Mouse (Mus musculus) ovary, postnatal 10 days (tissue): Measurements from ENCODE around the gene Atg2a.
A peak's percentile ranks its signal among the peaks of the same experiment; 100 is the strongest.
"Not testable (repeated sequence)": the region's sequence is repeated elsewhere in the genome, so short reads cannot be mapped to it uniquely, and the experiment has no call there.

ENCODE experiments used
- DNase-seq: peaks from one replicate; pipeline ENCODE4 v3.0.0; 2022; ENCODE audit warnings: low spot score

The Atg2a gene

DNA sequence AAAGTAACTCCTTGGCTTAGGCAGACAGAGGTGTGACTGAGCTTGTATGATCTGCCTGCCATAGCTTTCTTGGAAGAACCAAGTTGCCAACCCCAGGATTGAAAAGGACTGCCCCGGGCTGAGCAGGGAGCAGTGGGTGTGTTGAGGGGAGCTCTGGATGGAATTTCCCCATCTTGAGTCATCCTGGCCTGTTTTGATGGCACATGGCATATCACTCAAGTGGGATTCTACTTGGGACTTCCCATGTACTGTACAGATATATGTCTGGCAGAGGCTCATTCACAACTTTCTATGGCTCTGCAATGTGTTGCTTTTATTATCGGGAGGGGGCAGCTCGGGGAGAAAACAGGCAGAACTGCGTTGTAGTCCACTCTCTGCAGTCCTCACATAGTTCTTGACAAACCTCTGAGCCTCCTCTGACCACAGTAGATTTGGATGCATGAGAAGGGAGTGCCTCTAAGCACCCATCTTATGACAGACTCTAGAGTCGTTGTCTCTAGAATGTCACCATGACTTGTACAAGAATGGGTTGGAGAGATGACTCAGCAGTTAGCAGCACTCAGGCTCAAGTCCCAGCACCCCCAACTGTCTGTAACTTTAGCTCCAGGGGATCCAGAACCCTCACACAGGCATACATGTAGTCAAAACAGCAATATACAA, 55.2 kb downstream of the Atg2a start:
- DNase-seq = no peak

DNA sequence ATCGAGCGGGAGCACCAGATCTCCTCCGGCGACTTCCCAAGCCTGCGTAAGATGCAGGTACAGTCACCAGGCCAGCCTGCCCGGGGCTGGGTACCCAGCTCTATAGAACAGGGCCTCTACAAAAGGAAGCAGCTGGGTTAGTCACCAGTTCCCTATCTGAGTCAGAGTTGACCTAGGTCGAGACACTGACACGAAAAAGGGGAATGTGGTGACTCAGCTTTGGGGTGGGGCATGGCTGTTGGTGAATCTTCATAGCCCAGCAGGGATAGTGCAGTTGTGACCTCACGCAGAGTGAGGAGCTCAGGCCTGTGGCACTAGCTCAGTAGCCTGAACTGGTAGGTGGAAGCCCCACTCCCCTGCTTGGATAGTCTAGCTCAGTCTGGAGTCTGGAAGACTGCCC, 56.2 kb downstream of the Atg2a start:
- DNase-seq = no peak

DNA sequence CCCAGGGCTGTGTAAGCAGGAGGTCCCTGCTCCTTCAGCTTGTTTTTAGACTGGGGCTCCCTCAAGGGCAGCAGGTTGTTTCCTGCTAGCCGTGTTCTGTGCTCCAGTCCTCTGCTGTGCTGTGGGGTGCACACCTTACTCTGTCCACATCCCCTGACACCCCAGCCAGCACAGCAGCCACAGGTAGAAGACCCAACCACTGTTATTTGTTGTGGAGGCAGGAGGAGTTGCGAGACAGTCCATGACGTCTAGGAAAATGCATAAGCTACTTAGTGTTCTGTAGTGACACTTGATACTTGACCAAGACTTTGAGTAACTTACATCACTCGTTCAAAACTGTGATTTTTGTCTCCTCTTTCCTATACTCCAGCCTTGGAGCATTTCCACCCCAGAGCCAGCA, 57.5 kb downstream of the Atg2a start:
- no peak for DNase-seq

DNA sequence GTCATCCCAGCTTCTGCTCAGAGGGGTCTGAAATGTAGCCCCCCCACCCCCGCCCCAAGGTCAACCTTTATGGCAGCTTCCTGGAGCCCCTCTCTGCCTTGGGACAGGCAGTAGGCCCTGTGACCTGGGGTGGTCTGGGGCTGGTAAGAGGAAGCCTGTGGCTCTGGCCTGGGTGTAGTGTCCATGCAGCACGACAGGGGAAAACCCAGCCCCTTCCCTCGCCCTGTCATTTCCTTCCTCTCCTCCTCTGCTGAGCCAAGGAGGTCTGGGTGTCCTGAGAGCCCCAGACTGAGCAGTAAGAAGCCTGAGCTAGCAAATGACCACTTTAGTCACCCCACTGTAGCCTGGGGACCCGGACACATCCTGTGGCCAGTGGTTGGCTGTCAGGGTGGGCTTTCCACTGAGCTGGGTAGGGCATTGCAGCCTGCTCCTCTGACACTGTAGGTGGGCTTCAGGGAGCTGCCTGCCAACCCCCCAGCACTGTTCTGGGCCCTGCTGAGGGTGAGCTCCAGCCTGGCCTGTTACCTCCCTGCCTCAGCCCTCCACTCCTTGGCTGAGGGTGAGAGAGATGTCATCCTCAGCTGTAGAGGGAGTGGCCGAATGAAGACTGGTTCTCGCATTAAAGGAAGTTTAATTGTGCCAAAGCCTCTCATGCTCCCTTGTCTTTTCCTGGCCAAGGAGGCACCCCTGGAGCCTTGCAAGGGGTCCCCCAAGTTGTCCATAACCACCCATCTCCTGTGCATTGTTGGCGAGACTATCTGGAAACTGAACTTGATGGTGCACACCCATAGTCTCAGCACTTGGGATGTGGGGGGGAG, 58.2 kb downstream of the Atg2a start:
- no peak for DNase-seq

DNA sequence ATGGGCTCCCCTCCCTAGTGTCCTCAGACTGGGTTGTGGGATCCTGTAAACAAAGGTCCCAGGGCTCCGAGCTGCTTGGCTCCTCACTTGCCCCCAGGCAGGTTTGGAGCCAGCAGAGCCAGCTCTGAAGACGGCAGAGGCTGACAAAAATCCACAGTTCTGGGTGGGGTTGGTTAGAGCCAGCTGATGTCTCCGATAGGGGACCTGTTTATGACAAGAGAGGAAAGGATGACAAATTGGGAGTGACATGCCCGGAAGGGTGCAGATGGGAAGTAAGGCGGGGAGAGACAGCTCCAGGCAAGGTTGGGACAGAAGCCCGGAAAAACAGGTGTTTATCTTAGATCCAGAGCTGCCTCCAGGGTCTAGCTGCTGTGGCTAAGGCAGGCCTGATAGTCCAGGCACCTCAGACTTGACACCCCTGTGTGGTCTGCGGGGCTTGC, 59.0 kb downstream of the Atg2a start:
- no peak for DNase-seq

DNA sequence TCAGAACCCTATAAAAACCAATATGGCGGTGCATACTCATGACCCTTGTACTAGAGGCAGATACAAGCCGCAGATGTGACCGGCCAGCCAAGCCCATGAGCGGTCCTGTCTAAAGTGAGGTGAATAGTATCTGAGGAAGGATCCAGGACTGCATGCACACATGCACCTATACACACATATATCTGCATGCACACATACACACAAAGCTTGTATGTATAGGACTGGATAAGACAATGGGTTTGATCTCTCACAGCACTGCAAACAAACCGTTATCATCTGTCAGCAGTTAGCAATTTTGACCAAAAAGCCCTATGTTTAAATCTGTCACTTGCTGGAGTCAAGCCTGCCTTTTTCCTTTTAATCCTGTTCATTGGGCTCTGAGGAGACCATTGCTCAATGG, 60.6 kb downstream of the Atg2a start:
- DNase-seq = no peak

DNA sequence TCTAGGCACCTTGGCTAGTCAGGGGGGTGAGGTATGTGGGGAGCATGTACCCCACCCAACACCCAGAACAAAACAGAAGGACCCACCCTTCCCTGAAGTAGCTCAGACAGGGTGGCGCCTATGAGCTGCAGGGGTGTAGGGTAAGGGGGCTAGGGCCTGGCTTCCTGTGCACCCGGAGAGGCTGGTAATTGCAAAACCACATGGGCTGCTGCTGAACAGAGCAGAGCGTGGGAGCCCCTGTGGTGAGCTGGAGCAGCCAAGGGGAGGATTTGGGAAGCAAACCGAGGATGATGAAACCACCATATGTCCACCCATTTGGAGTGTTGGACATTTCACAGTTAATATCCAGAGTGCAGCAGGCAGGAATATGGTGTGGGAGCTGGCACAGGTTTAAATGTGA, 61.1 kb downstream of the Atg2a start:
- DNase-seq = no peak

DNA sequence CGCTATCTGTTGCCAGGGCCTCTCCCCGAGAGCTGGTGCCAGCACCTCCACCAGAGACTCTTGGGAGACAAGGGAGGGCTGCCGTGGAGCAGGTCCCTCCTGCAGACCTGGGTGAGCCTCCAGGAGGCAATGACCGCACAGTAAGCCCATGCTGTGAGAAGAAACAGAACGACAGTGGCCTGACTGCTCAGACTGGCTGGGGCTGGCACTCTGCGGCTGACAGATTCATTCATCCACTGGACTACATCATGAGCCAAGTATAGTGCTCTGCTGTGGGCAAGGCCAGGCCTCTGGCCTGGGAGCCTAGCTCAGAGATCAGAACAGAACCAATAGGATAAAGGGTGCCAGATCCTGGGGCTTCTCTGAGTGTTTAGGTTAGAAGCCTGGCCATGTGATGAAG, 62.4 kb downstream of the Atg2a start:
- no peak for DNase-seq

DNA sequence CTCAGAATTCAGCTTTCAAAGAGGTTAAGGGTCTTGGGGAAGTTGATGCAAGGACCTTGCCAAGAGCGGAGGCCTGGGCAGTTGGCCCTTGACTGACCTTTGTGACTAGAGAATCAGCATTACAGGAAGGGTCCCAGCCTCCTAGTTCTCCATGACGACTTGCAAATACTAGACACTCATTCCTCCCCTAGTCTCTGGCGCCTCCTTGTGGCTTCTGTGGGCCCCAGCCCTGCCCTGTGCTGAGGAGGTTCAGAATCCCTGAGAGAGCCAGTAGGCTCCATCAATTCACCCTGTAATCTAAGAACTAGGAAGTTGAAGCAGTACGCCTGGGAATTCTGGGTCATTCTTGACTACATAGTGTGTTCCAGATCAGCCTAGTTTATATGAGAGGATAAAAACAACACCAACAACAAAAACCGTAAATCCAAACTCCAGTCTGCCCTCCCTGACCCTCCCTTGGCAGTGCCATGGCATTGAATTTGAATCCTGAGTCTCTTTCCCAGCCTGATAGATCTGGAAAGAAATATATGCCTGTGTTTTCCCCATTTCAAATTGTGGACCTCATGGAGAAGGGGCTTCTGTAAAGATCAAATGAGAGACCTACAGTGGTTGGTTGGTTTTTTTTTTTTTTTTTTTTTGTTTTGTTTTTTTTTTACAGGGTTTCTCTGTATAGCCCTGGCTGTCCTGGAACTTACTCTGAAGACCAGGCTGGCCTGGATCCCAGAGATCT, 63.5 kb downstream of the Atg2a start:
- DNase-seq = peak; percentile 88

DNA sequence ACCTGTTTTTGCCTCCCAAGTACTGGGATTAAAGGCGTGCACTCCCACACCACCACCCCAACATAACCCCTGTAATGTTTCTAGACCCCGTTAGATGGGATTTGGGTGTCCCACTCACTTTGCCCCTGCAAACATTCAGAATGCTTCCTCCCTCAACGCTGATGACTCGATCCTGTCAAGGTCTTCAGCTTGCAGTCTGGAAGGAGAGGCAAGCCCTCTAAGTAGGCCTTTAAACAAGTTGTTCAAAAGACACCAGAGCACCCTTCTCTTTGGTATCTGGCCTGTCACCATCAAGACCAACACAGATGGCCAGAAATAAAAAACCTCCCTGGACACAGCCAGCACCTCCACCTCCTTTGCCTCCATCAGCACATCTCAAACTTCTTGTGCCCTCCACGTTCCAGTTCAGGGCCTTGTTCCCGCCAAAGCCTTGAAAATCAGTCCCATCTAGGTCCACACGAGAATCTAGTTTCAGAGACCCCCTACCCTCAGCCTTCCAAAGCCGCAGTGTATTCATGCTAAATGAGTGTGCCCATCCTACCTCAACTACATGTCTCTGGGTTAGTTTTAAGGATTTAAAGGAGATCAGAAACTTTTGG, 64.1 kb downstream of the Atg2a start:
- no peak for DNase-seq

DNA sequence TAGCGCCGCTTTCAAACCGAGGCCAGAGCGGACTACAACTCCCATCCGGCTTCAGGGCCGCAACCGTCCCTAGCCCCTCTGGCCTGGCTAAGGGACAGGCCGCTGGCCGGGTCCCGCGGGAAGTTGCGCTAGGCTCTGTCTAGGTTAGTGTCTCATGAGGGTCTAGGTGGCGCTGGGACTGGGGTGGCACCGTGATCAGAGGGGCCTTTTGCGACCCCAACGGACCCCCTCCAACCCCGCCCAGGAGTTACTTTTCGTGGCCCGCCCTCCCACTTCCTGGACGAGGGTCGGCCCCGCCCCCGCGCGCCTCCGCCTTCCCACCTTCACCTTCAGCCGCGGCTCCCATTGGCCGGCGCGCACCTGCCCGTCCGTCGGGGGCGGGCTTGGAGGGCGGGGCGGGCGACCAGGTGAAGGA, 64.7 kb downstream of the Atg2a start, which contains the start of gene Cdc42bpg:
Gene Cdc42bpg (plus strand): TSS at position 320 of the 415 bp plus-strand sequence.
- DNase-seq = peak; percentile 69

DNA sequence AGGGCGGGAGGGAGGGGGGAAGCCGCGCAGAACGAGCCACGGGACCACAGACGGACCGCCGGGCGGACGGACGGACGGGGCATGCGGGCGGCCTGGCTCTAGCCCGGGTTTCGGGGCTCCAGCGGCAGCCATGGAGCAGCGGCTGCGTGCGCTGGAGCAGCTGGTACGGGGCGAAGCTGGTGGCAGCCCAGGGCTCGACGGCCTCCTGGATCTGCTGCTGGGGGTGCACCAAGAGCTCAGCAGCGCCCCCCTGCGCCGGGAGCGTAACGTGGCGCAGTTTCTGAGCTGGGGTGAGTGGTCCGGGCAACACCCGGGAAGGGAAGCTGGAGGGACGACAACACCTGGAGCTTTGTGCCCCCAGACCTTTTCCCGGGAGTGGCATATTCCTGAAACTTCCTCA, 65.1 kb downstream of the Atg2a start:
- DNase-seq = peak; percentile 41

DNA sequence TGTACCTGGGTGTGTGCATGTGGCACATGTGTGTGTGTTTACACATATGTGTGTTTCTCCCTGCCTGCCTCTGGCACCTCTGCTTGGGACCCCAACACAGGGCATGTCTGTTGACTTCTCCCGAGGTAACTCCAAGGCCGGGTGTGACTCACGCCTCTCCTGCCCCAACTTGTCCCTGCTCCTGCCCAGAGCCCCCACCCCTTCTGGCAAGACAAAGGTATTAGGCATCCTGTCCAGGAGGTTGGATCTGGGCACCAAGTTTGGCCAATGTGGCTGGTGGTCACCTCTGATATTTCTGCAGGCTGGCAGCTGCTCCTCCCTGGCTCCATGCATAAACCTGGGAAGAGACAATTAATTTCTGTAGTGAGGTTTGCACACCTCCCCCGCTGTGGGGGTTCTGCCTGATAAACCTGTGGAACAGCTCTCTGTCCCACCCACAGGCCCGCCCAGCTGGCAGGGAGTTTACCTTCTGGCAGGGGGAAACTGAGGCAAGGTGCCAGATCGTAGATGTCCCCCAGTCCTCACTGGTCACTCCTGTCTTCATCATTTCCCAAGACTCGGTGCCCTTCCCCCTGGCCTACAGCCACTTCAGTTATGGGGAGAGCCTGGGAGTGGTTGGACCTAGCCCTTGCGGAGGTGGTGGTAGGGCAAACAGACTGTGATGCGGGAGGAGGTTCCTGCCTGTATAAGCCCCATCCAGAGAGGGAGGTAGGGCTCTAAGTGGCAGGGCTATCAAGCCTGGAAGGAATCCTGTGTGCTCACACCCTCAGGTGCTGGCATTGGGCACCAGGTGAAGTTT, 66.5 kb downstream of the Atg2a start:
- no peak for DNase-seq

DNA sequence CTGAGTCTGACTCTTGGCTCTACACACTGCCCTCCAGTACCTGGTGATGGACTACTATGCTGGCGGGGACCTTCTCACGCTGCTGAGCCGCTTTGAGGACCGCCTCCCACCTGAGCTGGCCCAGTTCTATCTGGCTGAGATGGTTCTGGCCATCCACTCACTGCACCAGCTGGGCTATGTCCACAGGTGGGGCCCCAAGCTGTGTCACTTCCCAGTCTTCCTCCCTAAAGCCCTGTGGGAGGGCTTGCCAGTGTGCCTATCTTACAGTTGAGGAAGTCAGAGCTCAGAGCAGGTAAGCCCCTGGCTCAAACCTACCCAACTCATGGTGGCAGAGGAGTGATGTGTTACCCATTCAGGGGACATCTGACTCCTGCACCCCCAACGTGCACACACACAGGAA, 68.7 kb downstream of the Atg2a start:
- DNase-seq = no peak

DNA sequence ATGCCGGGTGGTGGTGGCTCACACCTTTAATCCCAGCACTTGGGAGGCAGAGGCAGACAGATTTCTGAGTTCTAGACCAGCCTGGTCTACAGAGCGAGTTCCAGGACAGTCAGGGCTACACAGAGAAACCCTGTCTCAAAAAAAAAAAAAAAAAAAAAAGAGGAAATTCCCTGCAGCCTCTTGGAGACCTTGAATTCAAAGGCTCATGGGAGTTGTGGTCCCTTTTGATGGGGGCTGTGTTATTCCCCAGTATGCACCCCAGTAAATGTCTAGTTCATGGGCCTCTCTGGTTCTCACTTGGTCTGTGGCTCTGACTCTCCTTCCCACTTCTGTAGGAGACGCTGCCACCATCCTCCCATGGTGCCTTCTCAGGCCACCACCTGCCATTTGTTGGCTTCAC, 70.3 kb downstream of the Atg2a start:
- DNase-seq = not testable (repeated sequence)
